Mouse (Mus musculus) brain, embryonic 14.5 days (tissue): Measurements from ENCODE around the gene Erc1.

Experiments used
- CTCF ChIP-seq: fragments of 200-500 bp; IDR thresholded peaks from 2 replicates; pipeline ENCODE4 v1.5.1; 2012; ENCODE audit warnings: inconsistent platforms, mild to moderate bottlenecking, moderate library complexity, borderline replicate concordance; ENCODE audit not compliant: insufficient read depth, insufficient read length; ENCODE audit errors: extremely low read depth
- POLR2A ChIP-seq: fragments of 200-500 bp; IDR thresholded peaks from 2 replicates; pipeline ENCODE4 v1.6.1; 2012; ENCODE audit warnings: mild to moderate bottlenecking, inconsistent platforms, borderline replicate concordance; ENCODE audit not compliant: poor library complexity, insufficient read depth, insufficient read length, severe bottlenecking; ENCODE audit errors: extremely low read depth

GRCm38 (mm10) chr6:119854156-119854555 is 6.2 kb upstream of the Erc1 start:
- TF ChIP-seq POLR2A (no peak), CTCF (no peak)
